Mouse (Mus musculus): ENCODE data around the gene Ppp1r2.

DNA sequence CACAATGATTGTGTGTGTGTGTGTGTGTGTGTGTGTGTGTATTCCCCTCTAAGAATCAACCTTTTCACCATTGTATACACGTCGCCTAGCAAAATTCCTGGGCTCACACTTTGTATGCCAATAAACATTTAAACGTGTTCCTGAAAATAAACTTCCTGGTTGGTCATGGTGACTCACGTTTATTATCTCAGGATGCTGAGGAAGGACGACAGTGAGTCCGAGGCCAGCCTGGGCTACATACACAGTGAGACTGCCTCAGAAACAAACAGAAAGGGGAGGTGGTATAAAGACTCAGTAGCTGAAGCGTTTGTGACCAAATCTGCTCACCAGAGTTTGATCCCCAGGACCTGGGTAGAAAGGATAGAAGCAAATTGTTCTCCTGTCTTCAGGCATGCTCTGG is 27.6 kb downstream of the Ppp1r2 start:
- TF ChIP-seq POLR2A (IDR thresholded peaks at IDR 0.05; ENCODE audit: control insufficient read depth, extremely low read depth, insufficient read depth, low read length, poor library complexity) (no peak), CTCF (IDR thresholded peaks at IDR 0.05; ENCODE audit: borderline replicate concordance, control insufficient read depth, extremely low read depth, insufficient read depth, low read length, poor library complexity) (no peak)

All from thymus, adult 2 months (tissue).